ENCODE assay signal across 25 mouse cellular contexts in genomic region chr3:58478755-58479455, GRCm38 (mm10).
"Had no signal": no experiment of that assay in that cellular context is flagged by ENCODE, and none has a peak within 500 bp of the region (broad histone marks: within the 10 kb centered on the region; RNA-seq: fewer than 3 reads in every experiment).

No protein-coding gene starts in this region.

- H3K4me2 ChIP-seq: heart, embryonic 11.5 days; heart, embryonic 13.5 days; heart, embryonic 15.5 days; hindbrain, embryonic 13.5 days; hindbrain, embryonic 15.5 days; kidney, embryonic 15.5 days; limb, embryonic 13.5 days; limb, embryonic 15.5 days had no signal

- H3K27me3 ChIP-seq: heart, embryonic 13.5 days; heart, embryonic 15.5 days; hindbrain, embryonic 13.5 days; hindbrain, embryonic 15.5 days; kidney, embryonic 15.5 days; limb, embryonic 13.5 days; limb, embryonic 15.5 days had no signal

- H3K4me1 ChIP-seq: heart, embryonic 15.5 days; hindbrain, embryonic 13.5 days; hindbrain, embryonic 15.5 days; kidney, embryonic 15.5 days; limb, embryonic 13.5 days; limb, embryonic 15.5 days had no signal

- H3K4me3 ChIP-seq: heart, adult 2 months; heart, embryonic 13.5 days; heart, embryonic 15.5 days; hindbrain, embryonic 13.5 days; hindbrain, embryonic 15.5 days; kidney, embryonic 15.5 days; limb, embryonic 13.5 days; limb, embryonic 15.5 days had no signal

- ATAC-seq: hindbrain, postnatal 0 days; intestine, embryonic 16.5 days had no signal

- H3K9me3 ChIP-seq: heart, embryonic 13.5 days; heart, embryonic 15.5 days; hindbrain, embryonic 13.5 days; hindbrain, embryonic 15.5 days; kidney, embryonic 15.5 days; limb, embryonic 13.5 days; limb, embryonic 15.5 days had no signal

- H3K9ac ChIP-seq: heart, embryonic 13.5 days; heart, embryonic 15.5 days; hindbrain, embryonic 13.5 days; hindbrain, embryonic 15.5 days; kidney, embryonic 15.5 days; limb, embryonic 13.5 days; limb, embryonic 15.5 days had no signal

- DNase-seq: gastrocnemius, postnatal 14 days; gastrocnemius, postnatal 36 days; heart, adult 11 months; heart, adult 2 months; heart, postnatal 14 days; heart, postnatal 36 days; kidney, adult 11 months; kidney, adult 2 months; kidney, adult 9 months; kidney, postnatal 14 days; kidney, postnatal 36 days; layer of hippocampus, adult 9-11 months; layer of hippocampus, postnatal 36 days; left cerebral cortex, postnatal 4 days had no signal

- H3K36me3 ChIP-seq: heart, embryonic 13.5 days; heart, embryonic 15.5 days; hindbrain, embryonic 13.5 days; hindbrain, embryonic 15.5 days; kidney, embryonic 15.5 days; limb, embryonic 13.5 days; limb, embryonic 15.5 days had no signal

- H3K27ac ChIP-seq: heart, adult 2 months; heart, embryonic 13.5 days; heart, embryonic 15.5 days; hindbrain, embryonic 13.5 days; hindbrain, embryonic 15.5 days; hindbrain, postnatal 0 days; kidney, embryonic 15.5 days; kidney, postnatal 0 days; limb, embryonic 13.5 days; limb, embryonic 15.5 days had no signal
